Mouse (Mus musculus): Measurements from ENCODE around the gene Ino80d. TPM values are rescaled to one million over a fixed set of nuclear protein-coding genes. Genes with fewer than 3 reads are reported as not detected.

Gene Ino80d
- polyA plus RNA-seq, 1 experiment from 2014 or later = 15.1 TPM

GRCm38 (mm10) chr1:62947807-62948206 is 166.7 kb downstream of the Ino80d start:
- Histone ChIP-seq H3K27me3 (ENCODE audit: insufficient read depth, low read length) (no peaks in the 10 kb centered on the region), H3K4me2 (no peak overlapping the region), H3K4me3 (ENCODE audit: low read depth, low read length) (no peak overlapping the region), H3K9ac (no peak overlapping the region), H3K27ac (ENCODE audit: low read depth) (peak overlapping the region; percentile 47; the same call in 1 of the 2 replicates), H3K9me3 (ENCODE audit: low read depth, low read length) (no peaks in the 10 kb centered on the region), H3K36me3 (ENCODE audit: insufficient read depth) (no peaks in the 10 kb centered on the region), H3K4me1 (ENCODE audit: insufficient read depth) (peaks cover 4% of the 10 kb centered on the region; the same call in 1 of the 2 replicates)
- ATAC-seq (ENCODE audit: insufficient read depth) = peak; percentile 72
- no peak for TF ChIP-seq CTCF (IDR thresholded peaks at IDR 0.05; ENCODE audit: low read depth)
- peak; percentile 53 for DNase-seq

GRCm38 (mm10) chr1:62946987-62947386 is 167.5 kb downstream of the Ino80d start:
- Histone ChIP-seq H3K4me2 (no peak overlapping the region), H3K27ac (ENCODE audit: low read depth) (peak overlapping the region; percentile 52; the same call in 1 of the 2 replicates), H3K9me3 (ENCODE audit: low read depth, low read length) (no peaks in the 10 kb centered on the region), H3K36me3 (ENCODE audit: insufficient read depth) (no peaks in the 10 kb centered on the region), H3K4me3 (ENCODE audit: low read depth, low read length) (no peak overlapping the region), H3K4me1 (ENCODE audit: insufficient read depth) (peaks cover 4% of the 10 kb centered on the region; the same call in 1 of the 2 replicates), H3K27me3 (ENCODE audit: insufficient read depth, low read length) (no peaks in the 10 kb centered on the region), H3K9ac (no peak overlapping the region)
- no peak for TF ChIP-seq CTCF (IDR thresholded peaks at IDR 0.05; ENCODE audit: low read depth)
- ATAC-seq (ENCODE audit: insufficient read depth) (no peak), DNase-seq (no peak)
- 55% methylated on average over 5 of the region's 5 CpGs for WGBS

DNA sequence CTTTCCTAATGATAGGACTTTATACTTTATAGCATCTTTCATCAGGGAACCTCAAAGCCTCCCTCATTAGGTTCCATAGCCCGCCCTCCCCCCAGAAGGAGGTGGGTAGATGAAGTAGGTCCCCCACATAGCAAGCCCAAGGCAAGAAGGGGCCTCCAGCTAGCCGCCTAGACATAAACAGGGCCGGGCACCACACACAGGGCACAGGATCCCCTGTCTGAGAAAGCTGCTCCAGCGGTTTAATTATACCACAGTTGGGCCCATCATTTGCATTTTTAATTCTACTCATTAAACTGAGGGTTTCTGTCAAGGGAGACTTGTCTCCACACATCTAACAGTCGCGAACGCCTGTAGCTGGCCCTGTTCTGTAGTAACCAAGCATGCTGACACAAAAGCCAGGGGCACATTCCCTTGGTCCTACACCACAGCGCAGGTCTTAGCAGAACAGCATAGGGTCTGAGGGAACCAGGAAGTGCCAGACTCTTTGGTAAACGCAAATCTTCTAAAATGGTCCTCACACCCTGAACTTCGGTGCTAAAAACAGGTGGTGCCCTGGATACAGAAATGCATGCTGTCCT is 179.6 kb downstream of the Ino80d start:
- DNase-seq (no peak), ATAC-seq (ENCODE audit: insufficient read depth) (no peak)
- Histone ChIP-seq H3K27ac (ENCODE audit: low read depth) (no peak overlapping the region), H3K4me3 (ENCODE audit: low read depth, low read length) (no peak overlapping the region), H3K4me1 (ENCODE audit: insufficient read depth) (peaks cover 5% of the 10 kb centered on the region; the same call in 1 of the 2 replicates), H3K9ac (no peak overlapping the region), H3K36me3 (ENCODE audit: insufficient read depth) (no peaks in the 10 kb centered on the region), H3K9me3 (ENCODE audit: low read depth, low read length) (no peaks in the 10 kb centered on the region), H3K27me3 (ENCODE audit: insufficient read depth, low read length) (no peaks in the 10 kb centered on the region), H3K4me2 (no peak overlapping the region)
- TF ChIP-seq CTCF (IDR thresholded peaks at IDR 0.05; ENCODE audit: low read depth) = no peak
- 81% methylated on average over 10 of the region's 10 CpGs for WGBS

DNA sequence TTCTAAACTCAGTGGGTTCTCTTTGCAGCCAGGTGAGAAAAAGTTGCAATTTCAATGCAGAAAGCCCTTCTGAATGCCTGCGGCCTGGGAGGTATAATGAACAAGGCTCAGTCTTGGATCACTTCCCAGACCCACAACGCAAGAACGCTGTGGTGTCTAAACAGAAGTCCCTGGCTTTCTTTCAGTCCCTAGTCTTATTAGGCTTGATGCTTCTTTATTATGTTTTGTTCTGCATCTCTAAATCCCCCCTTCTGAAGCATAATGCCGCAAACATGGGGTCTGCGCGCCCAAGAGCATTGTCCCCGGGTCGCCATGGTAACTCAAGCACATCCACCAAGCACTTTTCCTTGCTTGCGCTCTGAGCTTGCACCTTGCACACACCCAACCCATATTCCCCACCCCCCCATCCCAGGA is 180.4 kb downstream of the Ino80d start:
- H3K27ac ChIP-seq (ENCODE audit: low read depth) = no peak overlapping the region
- no peak overlapping the region for H3K4me2 ChIP-seq
- peaks cover 5% of the 10 kb centered on the region; the same call in 1 of the 2 replicates for H3K4me1 ChIP-seq (ENCODE audit: insufficient read depth)
- H3K4me3 ChIP-seq (ENCODE audit: low read depth, low read length) = no peak overlapping the region
- TF ChIP-seq CTCF (IDR thresholded peaks at IDR 0.05; ENCODE audit: low read depth) = no peak
- H3K9ac ChIP-seq = no peak overlapping the region
- no peaks in the 10 kb centered on the region for H3K27me3 ChIP-seq (ENCODE audit: insufficient read depth, low read length)
- peak; percentile 39 for ATAC-seq (ENCODE audit: insufficient read depth)
- peak; percentile 87 for DNase-seq
- H3K36me3 ChIP-seq (ENCODE audit: insufficient read depth) = no peaks in the 10 kb centered on the region
- no peaks in the 10 kb centered on the region for H3K9me3 ChIP-seq (ENCODE audit: low read depth, low read length)
- 62% methylated on average over 9 of the region's 9 CpGs for WGBS

DNA sequence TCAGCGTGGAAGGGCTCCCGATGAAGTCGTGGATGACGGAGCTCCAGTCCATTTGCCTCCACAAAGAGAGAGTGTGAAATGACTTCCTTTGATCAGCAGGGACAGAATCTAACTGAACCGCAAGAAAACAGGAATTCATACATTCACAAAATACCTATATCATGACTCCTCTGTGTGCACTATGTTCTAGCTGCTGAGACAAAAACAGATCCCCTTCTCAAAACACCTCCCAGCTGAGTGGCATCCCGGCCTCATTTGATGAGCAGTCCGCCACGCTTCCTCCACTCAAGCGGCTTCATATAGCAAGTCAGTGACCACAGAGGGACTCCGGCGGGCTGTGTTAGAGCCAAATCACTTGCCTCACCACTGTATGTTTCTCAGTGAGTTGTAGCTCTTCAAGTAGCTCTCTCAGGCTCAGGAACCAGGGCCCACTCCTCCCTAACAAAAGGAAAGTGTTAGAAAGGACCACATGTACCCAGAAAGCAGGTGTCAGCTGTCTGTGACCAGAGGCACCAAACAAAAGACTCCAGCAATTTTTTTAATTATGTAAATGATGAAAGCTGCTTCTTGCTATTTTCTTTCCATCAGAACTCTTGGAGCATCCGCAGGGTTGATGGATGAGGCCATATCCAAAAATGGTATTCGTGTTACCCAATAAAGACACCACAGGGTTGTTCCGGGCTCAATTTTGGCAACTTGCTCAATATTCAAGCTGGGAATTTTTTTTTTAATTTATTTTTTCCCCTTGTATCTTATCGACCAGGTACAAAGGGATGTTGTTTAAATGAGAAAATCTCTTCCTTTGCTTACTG is 181.0 kb downstream of the Ino80d start:
- Histone ChIP-seq H3K9ac (no peak overlapping the region), H3K36me3 (ENCODE audit: insufficient read depth) (no peaks in the 10 kb centered on the region), H3K27me3 (ENCODE audit: insufficient read depth, low read length) (no peaks in the 10 kb centered on the region), H3K4me2 (no peak overlapping the region), H3K4me3 (ENCODE audit: low read depth, low read length) (no peak overlapping the region), H3K4me1 (ENCODE audit: insufficient read depth) (peaks cover 5% of the 10 kb centered on the region; the same call in 1 of the 2 replicates), H3K27ac (ENCODE audit: low read depth) (no peak overlapping the region), H3K9me3 (ENCODE audit: low read depth, low read length) (no peaks in the 10 kb centered on the region)
- peak; percentile 25; the same call in 1 of the 2 replicates for ATAC-seq (ENCODE audit: insufficient read depth)
- peak; percentile 61 for DNase-seq
- WGBS = 66% methylated on average over 15 of the region's 15 CpGs
- no peak for TF ChIP-seq CTCF (IDR thresholded peaks at IDR 0.05; ENCODE audit: low read depth)

DNA sequence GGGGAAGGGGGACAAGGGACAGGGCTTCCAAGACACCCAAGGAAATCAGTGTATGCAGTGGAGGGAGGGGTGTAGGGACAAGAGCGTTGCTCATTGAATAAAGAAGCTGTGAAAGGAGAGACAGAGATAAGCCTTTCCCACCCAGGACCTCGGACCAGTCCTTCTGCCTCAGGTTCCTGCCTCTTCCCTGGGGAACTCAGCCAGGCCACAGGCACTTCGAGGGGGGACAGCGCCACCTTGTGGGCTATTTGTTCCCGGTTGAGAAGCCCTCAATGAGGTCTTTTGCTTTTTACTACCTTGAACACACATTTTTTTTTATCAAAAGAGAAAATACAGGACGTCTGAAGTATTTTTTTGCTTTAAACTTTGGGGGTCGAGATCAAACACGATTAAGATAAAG is 185.0 kb downstream of the Ino80d start:
- Histone ChIP-seq H3K9ac (no peak overlapping the region), H3K36me3 (ENCODE audit: insufficient read depth) (no peaks in the 10 kb centered on the region), H3K27ac (ENCODE audit: low read depth) (no peak overlapping the region), H3K4me1 (ENCODE audit: insufficient read depth) (peaks cover 2% of the 10 kb centered on the region; the same call in 1 of the 2 replicates), H3K4me2 (no peak overlapping the region), H3K27me3 (ENCODE audit: insufficient read depth, low read length) (no peaks in the 10 kb centered on the region), H3K4me3 (ENCODE audit: low read depth, low read length) (no peak overlapping the region), H3K9me3 (ENCODE audit: low read depth, low read length) (no peaks in the 10 kb centered on the region)
- DNase-seq (peak; percentile 94), ATAC-seq (ENCODE audit: insufficient read depth) (peak; percentile 55; the same call in 1 of the 2 replicates)
- WGBS = 2% methylated on average over 8 of the region's 8 CpGs
- peak; percentile 88 for TF ChIP-seq CTCF (IDR thresholded peaks at IDR 0.05; ENCODE audit: low read depth)

GRCm38 (mm10) chr1:62919219-62919618 is 195.2 kb downstream of the Ino80d start:
- no peak overlapping the region for H3K4me3 ChIP-seq (ENCODE audit: low read depth, low read length)
- H3K27ac ChIP-seq (ENCODE audit: low read depth) = no peak overlapping the region
- DNase-seq = no peak
- no peak overlapping the region for H3K9ac ChIP-seq
- no peak for ATAC-seq (ENCODE audit: insufficient read depth)
- no peaks in the 10 kb centered on the region for H3K27me3 ChIP-seq (ENCODE audit: insufficient read depth, low read length)
- H3K4me2 ChIP-seq = no peak overlapping the region
- no peaks in the 10 kb centered on the region for H3K9me3 ChIP-seq (ENCODE audit: low read depth, low read length)
- no peak for TF ChIP-seq CTCF (IDR thresholded peaks at IDR 0.05; ENCODE audit: low read depth)
- WGBS = 91% methylated on average over 6 of the region's 6 CpGs
- no peaks in the 10 kb centered on the region for H3K36me3 ChIP-seq (ENCODE audit: insufficient read depth)
- H3K4me1 ChIP-seq (ENCODE audit: insufficient read depth) = no peaks in the 10 kb centered on the region

Data from lung, embryonic 14.5 days (tissue).